Mouse (Mus musculus) embryonic fibroblast, embryonic 13.5 days (primary cell): ENCODE measurements around the gene Leo1.

Source experiments
- CTCF ChIP-seq: IDR thresholded peaks from 2 replicates; pipeline ENCODE4 v1.5.1; 2011; ENCODE audit warnings: mild to moderate bottlenecking, control low read depth, low read length, moderate library complexity, borderline replicate concordance; ENCODE audit not compliant: insufficient read depth
- POLR2A ChIP-seq: IDR thresholded peaks from 2 replicates; pipeline ENCODE4 v1.6.1; 2011; ENCODE audit warnings: low read depth, mild to moderate bottlenecking, control low read depth, low read length, moderate library complexity

DNA sequence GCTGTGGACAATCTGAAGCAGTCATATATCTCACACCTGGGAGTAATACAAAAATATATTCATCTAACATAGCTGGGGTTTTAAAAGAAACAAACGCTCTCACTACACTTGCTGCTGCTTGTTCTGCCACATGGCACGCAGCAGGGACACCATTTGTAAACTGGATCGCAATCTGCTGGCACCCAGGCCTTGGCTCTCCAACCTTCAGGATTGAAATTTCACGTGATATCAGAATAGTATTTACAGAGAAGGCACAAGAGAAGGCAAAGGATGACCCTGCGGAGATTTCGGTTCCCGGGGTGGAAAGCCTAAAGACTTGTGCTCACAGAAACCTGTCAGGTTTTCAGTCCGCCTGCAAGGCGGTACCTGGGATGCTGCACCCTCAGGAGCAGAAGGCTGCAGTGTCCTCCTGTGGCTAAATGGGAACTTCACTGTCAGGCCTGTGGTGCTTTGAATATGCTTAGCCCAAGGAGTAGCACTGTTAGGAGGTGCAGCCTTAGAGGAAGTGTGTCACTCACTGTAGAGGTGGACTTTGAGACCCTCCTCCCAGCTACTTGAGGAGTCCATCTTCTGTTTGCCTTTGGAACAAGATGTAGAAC is 53.2 kb downstream of the Leo1 start:
- TF ChIP-seq POLR2A: no peak
- TF ChIP-seq CTCF: no peak
